Mouse (Mus musculus) cerebellum, adult 11-12 months (tissue): ENCODE measurements around the gene Slc22a14.

ENCODE experiments used
- DNase-seq: peaks from one replicate; pipeline ENCODE4 v3.0.0; 2022

Slc22a14 gene

GRCm38 (mm10) chr9:119192202-119192990 lies 173.0 kb downstream of the Slc22a14 start:
- peak; percentile 7 for DNase-seq

DNA sequence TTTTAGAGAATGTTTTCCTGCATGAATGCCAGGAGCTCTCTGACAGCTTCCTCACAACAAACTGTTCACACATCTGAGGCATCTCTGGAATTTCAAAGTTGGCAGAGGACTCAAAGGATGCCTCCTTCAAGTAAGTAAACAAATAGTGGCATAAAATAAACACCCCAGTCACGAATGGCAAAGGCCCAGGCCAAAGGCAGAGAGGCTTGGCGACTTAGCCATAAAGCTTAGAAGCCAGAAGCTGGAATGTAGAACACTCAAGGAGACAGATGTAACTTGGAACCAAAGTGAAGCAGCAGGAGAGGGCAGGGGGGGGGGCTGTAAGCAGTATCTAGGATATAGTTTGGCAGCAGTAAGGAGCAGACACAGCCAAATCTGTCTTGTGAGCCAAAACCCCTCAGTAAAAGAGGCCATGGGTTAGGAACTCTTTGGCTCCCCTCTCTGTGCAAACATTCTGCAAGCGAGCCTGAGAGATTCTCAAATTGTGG lies 184.1 kb downstream of the Slc22a14 start:
- no peak for DNase-seq

DNA sequence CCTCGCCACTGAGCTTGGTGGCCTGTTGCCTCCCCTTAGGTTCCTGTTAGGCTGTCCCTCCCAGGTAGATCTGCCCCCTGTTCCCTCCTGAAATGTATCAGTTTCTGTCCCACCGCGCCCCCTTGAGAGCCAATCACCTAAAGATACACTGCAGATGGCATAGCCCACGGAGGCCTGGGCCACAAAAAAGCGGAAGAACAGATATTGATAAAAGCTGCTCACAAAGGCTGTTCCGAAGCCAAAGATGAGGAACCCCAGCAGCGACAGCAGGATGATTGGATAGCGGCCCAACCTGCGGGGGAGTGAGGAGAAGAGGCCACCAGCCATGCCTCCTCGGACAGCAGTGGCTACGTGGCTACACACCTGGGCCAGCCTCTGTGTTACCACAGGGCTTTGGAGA lies 186.1 kb downstream of the Slc22a14 start:
- no peak for DNase-seq

GRCm38 (mm10) chr9:119167608-119168007 lies 197.7 kb downstream of the Slc22a14 start:
- no peak for DNase-seq

GRCm38 (mm10) chr9:119165548-119165947 lies 199.8 kb downstream of the Slc22a14 start:
- DNase-seq, result no peak

DNA sequence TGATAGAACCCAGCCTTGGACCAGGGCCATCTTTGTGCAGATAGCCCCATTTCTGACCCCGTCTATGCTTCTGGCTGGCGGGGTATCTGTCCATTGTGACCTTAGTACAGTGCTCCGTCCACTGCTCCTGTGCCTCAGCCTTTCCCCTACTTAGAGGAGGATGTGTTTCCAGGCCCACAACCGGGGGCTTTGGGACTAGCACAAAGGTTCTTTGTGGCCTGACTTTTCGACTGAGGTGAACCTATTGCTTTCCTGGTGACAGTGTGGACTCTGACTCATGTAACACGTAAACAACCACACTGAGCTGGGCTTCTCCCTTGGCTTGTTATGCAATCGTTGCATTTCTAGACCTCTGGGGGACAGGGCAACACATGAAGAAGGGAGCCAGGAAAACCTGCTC lies 200.6 kb downstream of the Slc22a14 start:
- no peak for DNase-seq

GRCm38 (mm10) chr9:119160689-119161088 lies 204.7 kb downstream of the Slc22a14 start:
- DNase-seq, result no peak

DNA sequence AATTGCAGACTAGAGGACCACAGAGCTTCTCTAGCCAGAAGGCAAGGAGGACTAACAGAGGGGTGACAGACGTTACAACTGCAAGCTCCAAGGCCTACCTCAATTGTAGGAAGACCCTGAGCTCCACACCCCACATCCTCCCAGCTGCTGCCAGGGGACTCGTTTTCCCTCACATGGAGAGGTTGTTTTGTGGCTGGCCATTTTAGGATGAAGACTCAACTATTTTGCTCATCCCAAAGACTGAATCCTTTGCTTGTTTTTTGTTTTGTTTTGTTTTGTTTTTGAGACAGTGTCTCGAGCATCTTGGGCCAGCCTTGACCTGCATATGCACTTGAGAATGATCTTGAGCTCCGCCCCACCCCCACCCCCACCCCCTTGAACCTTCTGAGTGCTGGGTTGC lies 206.5 kb downstream of the Slc22a14 start, which contains the start of gene Gm47289:
TSS of gene Gm47289 (plus strand) at position 301 of the 400 bp plus-strand sequence.
- DNase-seq, result no peak

GRCm38 (mm10) chr9:119156278-119157201 lies 208.8 kb downstream of the Slc22a14 start, which contains the start of gene Acaa1b:
Gene Acaa1b, minus strand, starts transcription at chr9:119157093.
- peak; percentile 17 for DNase-seq

- DNase-seq, result no peak
These were observed 209.5 kb downstream of the Slc22a14 start for GRCm38 (mm10) chr9:119155826-119156225.

- DNase-seq, result no peak
These were observed 209.9 kb downstream of the Slc22a14 start for GRCm38 (mm10) chr9:119155416-119155815.

GRCm38 (mm10) chr9:119151751-119152150 lies 213.6 kb downstream of the Slc22a14 start:
- DNase-seq, result no peak

DNA sequence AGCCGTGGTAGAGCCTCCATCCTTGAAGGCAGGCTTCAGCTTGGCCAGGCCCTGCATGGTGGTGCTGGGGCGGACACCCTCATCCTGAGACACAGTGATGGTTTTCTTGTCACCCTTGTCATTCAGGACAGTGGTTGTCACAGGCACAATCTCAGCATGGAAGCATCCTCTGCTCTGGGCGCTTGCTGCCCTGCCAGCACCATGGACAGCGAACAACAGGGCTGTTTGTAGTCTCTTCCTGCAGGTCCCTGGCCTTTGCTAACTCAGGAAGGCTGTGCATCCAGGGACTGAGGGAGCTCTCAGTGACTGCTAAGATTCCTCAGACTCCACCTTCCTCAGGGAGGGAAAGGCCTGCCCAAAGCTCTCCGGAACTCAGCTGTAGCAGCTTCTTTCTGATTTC lies 215.8 kb downstream of the Slc22a14 start:
- no peak for DNase-seq

DNA sequence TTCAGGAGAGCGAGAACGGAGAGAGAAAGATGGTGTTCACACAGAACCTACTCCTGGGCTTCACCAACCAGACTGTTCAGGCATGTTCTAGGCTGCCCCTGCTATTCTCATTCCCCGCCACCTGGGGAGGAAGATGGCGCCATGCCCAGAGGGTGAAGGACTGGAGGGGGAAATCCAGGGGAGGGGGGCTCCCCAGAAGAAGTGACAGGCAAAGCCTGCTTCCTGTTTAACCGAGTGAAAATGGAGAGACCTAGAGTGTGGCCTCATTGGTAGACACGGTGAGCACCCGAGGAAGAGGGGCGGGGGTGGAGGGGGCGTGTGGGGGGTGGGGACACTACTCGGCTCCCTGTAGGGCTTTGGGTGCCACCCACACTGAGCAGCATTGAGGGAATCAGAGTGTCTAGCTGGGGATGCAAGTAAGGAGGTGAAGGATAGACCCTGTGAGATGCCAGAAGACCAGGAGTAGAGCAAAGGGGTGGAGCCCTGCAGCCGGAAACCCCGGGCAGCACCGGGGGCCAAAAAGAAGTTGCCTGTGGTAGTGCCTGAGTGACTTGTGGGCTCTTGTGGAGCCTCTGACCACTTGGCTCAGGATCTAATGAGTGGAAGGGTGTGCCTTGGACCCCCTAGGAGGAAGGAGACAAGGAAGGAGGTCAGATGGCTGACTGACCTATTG lies 219.1 kb downstream of the Slc22a14 start:
- DNase-seq, result no peak

- DNase-seq, result no peak
These were observed 219.7 kb downstream of the Slc22a14 start for GRCm38 (mm10) chr9:119145638-119146037.

GRCm38 (mm10) chr9:119145137-119145536 lies 220.2 kb downstream of the Slc22a14 start:
- DNase-seq, result no peak

- peak; percentile 20 for DNase-seq
These were observed 220.7 kb downstream of the Slc22a14 start for GRCm38 (mm10) chr9:119144696-119145095.

DNA sequence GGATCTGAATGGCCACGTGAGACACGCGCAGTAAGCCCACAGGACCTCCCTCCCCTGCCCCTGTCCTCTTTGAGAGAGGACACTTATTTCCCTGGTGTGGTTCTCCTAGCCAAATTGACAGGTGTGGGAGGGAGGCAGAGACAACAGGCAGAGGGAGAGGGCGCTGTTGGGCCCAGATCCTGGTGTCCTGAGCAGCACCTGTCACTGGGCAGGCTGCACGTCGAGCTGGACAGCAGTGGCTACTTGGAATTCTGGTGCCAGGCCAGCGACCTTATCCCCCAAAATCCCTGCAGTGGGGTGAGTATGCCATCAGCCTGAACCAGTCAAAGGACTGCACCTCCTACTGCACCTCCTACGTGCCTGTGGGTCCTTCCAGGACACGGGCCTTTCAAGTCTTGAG lies 222.0 kb downstream of the Slc22a14 start:
- no peak for DNase-seq

DNA sequence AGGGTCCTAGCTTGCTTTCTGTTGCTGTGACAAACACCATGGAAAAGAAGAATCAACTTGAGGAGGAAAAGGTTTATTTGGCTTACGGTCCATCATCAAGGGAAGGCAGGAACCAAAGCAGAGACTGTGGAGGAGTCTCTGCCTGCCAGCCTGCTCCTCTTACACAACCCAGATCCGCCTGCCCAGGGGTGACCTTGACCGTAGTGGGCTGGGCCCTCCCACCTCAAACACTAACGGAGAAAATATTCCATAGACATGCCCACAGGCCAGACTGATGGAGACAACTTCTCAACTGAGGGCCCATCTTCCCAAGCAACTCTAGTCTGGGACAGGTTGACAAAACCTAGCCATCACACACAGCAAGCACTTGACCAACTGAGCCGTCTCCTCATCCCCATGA lies 223.3 kb downstream of the Slc22a14 start:
- no peak for DNase-seq

DNA sequence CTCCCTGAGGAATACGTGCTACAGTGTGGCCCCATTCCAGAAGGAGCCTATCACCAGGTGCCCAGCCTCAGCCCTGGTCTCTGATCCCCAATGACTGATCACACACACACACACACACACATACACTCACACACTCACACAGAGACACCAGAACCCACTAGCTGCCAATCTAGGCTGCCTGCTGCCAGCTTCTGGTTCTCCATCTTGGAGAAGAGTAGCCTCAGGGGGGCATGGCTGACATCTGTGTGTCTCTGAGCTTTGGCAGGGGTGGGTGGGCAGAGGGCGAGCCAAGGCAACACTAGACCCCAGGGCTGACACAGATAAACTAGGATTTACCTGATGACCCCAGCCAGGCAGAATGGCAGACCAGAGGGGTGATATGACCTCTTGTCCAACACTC lies 226.5 kb downstream of the Slc22a14 start:
- no peak for DNase-seq

DNA sequence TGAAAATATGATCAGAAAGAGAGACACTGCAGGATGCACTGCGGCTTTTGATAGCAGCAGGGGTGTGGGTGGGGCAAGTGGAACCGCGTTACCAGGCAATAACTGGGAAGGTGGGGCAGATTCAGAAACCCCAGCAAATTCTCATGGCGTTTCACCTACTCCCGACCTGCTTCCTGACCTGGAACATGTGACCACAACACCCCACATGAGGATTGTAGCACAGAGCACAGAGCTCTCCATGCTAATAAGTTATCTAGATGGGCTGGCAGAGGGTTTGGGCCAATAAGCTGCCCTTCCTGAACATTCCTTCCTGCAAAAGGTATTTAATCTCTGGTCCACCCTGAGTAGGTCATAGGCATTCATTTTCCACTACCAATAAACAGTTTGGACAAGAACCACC lies 234.7 kb downstream of the Slc22a14 start:
- no peak for DNase-seq

DNA sequence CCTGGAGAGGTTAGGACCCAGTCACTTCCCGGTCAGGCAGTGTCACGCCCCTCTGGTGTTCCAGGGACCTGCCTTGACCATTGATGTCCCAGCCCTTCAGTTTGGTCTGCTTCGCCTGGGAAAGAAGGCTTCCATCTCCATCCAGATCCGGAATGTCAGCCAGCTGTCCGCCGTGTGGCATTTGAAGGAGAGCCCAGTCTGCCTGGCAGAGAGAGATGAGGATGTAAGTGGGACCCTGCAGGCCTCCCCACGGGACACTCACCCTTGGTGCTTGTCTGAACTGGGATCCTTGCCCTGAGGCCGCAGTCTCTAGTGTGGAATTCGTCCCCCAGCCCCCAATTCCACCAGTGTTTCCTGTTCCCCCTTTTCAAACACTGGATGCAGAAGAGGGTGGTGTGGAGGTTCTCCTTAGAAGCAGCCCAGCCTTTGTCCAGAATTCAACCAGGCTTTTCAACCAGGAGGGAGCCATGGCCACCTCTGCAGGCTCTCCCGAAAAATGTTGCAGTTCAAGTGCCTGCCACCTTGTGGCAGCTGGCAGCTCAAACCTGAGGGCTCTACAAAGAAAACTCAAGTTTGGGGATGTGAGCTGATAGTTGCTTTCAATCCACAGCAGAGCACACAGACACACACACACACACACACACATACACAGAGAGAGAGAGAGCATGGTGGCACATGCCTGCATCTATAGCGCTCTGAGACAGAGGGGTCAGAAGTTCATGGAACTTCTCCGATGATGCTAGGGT lies 236.7 kb downstream of the Slc22a14 start:
- DNase-seq, result no peak
